Mouse (Mus musculus) limb, embryonic 15.5 days (tissue): Measurements from ENCODE around the gene Ubxn11. TPM values are rescaled to one million over a fixed set of nuclear protein-coding genes. Genes with fewer than 3 reads are reported as not detected.
A peak's percentile ranks its signal among the peaks of the same experiment; 100 is the strongest.
"Not testable (repeated sequence)": the region's sequence is repeated elsewhere in the genome, so short reads cannot be mapped to it uniquely, and the experiment has no call there.

ENCODE experiments used
- ATAC-seq: fragments of 200-750 bp; cut with Nextera tagmentation; 2 replicates; pipeline ENCODE4 v1.8.0; 2017; ENCODE audit warnings: low read depth, moderate TSS enrichment; ENCODE audit not compliant: insufficient number of reproducible peaks, low FRiP score, low TSS enrichment
- H3K27ac ChIP-seq: fragments of 300-500 bp; sonication (generic); 2 replicates; pipeline ENCODE4 v1.5.1; 2015; ENCODE audit warnings: moderate library complexity, mild to moderate bottlenecking, inconsistent platforms
- H3K27me3 ChIP-seq: fragments of 300-500 bp; sonication (generic); 2 replicates; pipeline ENCODE4 v1.6.1; 2015; ENCODE audit warnings: inconsistent platforms
- H3K36me3 ChIP-seq: fragments of 300-500 bp; sonication (generic); 2 replicates; pipeline ENCODE4 v1.6.1; 2015; ENCODE audit warnings: inconsistent platforms
- H3K4me1 ChIP-seq: fragments of 300-500 bp; sonication (generic); 2 replicates; pipeline ENCODE4 v1.6.1; 2015; ENCODE audit warnings: inconsistent platforms
- H3K4me2 ChIP-seq: fragments of 300-500 bp; sonication (generic); 2 replicates; pipeline ENCODE4 v1.6.1; 2015; ENCODE audit warnings: mild to moderate bottlenecking, inconsistent platforms
- H3K4me3 ChIP-seq: fragments of 300-500 bp; sonication (generic); 2 replicates; pipeline ENCODE4 v1.5.1; 2015; ENCODE audit warnings: mild to moderate bottlenecking, inconsistent platforms
- H3K9ac ChIP-seq: fragments of 300-500 bp; sonication (generic); 2 replicates; pipeline ENCODE4 v1.6.1; 2015; ENCODE audit warnings: inconsistent platforms
- H3K9me3 ChIP-seq: fragments of 300-500 bp; sonication (generic); 2 replicates; pipeline ENCODE4 v1.6.1; 2016; ENCODE audit warnings: inconsistent platforms
- WGBS: fragments of 180-500 bp; shearing (Covaris S2); methylation state at CpG from one replicate; pipeline ENCODE4 v1.1.7; 2015; 5-methylcytosine and 5-hydroxymethylcytosine counted together
- polyA plus RNA-seq: library from polyadenylated mRNA; unstranded; fragments of >200 nt; fragmentation: Nextera tagmentation; extraction: Ambion mirVana; gene quantifications from 2 replicates; pipeline ENCODE4 v1.2.1, GENCODE M21; 2015

The Ubxn11 gene
- polyA plus RNA-seq, 1 experiment from 2014 or later: 10.7 TPM

- no peak overlapping the region for H3K27ac ChIP-seq
Observed at GRCm38 (mm10) chr4:134156744-134157143, 54.4 kb downstream of the Ubxn11 start.

DNA sequence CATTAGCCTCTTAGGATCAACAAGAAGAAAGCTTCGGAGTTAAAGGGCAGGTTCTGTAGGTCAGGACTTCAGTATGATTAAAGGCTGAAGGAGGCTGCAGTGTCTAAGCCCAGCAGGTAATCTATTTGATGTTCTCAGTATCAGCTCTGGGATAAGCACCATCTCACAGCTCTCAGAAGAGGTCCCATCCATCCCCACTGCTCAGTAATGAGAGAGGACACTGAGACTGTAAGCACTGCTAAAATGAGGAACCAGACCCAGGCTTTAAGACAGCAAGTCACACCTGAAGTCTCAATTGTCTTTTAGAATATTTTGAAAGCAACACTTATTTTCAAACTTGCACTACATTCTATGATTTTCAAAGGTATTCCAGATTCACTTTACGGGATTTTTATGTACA lies 55.2 kb downstream of the Ubxn11 start:
- ATAC-seq: no peak
- no peak overlapping the region for H3K4me2 ChIP-seq
- H3K36me3 ChIP-seq: peaks cover 18% of the 10 kb centered on the region
- no peak overlapping the region for H3K9ac ChIP-seq
- H3K4me1 ChIP-seq: no peaks in the 10 kb centered on the region
- WGBS: 92% methylated on average over 2 of the region's 2 CpGs
- H3K27me3 ChIP-seq: no peaks in the 10 kb centered on the region
- H3K4me3 ChIP-seq: no peak overlapping the region
- no peak overlapping the region for H3K27ac ChIP-seq
- H3K9me3 ChIP-seq: no peaks in the 10 kb centered on the region

More at GRCm38 (mm10) chr4:134156744-134157143, 54.4 kb downstream of the Ubxn11 start:
- Histone ChIP-seq H3K36me3 (peaks cover 24% of the 10 kb centered on the region), H3K4me2 (no peak overlapping the region), H3K9me3 (no peaks in the 10 kb centered on the region), H3K4me3 (no peak overlapping the region), H3K4me1 (no peaks in the 10 kb centered on the region), H3K27me3 (no peaks in the 10 kb centered on the region), H3K9ac (no peak overlapping the region)
- WGBS: 38% methylated on average over 8 of the region's 8 CpGs
- ATAC-seq: no peak

- no peak for ATAC-seq
- H3K4me1 ChIP-seq: no peaks in the 10 kb centered on the region
- no peak overlapping the region for H3K4me3 ChIP-seq
- H3K27ac ChIP-seq: no peak overlapping the region
- no peak overlapping the region for H3K9ac ChIP-seq
- WGBS: 71% methylated on average over 6 of the region's 6 CpGs
- no peak overlapping the region for H3K4me2 ChIP-seq
- no peaks in the 10 kb centered on the region for H3K9me3 ChIP-seq
- H3K36me3 ChIP-seq: peaks cover 7% of the 10 kb centered on the region; the same call in 1 of the 2 replicates
- H3K27me3 ChIP-seq: no peaks in the 10 kb centered on the region
Observed at GRCm38 (mm10) chr4:134158774-134159173, 56.4 kb downstream of the Ubxn11 start.

- 6% methylated on average over 30 of the region's 30 CpGs for WGBS
- not testable (repeated sequence) for H3K4me1 ChIP-seq, H3K9me3 ChIP-seq, H3K36me3 ChIP-seq, H3K27ac ChIP-seq, ATAC-seq, H3K27me3 ChIP-seq
- 0 out of 2 replicates have a peak overlapping the region, but pooled peaks have one; percentile 35 for H3K9ac ChIP-seq
- peak overlapping the region; percentile 50 for H3K4me3 ChIP-seq
- peak overlapping the region; percentile 35 for H3K4me2 ChIP-seq
Observed at GRCm38 (mm10) chr4:134160071-134160470, 57.7 kb downstream of the Ubxn11 start.

- H3K36me3 ChIP-seq: no peaks in the 10 kb centered on the region
- no peak overlapping the region for H3K4me3 ChIP-seq
- ATAC-seq: no peak
- H3K9ac ChIP-seq: no peak overlapping the region
- H3K4me2 ChIP-seq: no peak overlapping the region
- no peaks in the 10 kb centered on the region for H3K27me3 ChIP-seq
- WGBS: 86% methylated on average over 6 of the region's 6 CpGs
- 0 out of 2 replicates have a peak overlapping the region, but pooled peaks have one; percentile 54 for H3K27ac ChIP-seq
- H3K9me3 ChIP-seq: no peaks in the 10 kb centered on the region
- no peaks in the 10 kb centered on the region for H3K4me1 ChIP-seq
Observed at GRCm38 (mm10) chr4:134164591-134164990, 62.2 kb downstream of the Ubxn11 start.

- H3K4me1 ChIP-seq: no peaks in the 10 kb centered on the region
- H3K27ac ChIP-seq: peak overlapping the region; percentile 54; the same call in 1 of the 2 replicates
- no peaks in the 10 kb centered on the region for H3K36me3 ChIP-seq
- H3K9ac ChIP-seq: no peak overlapping the region
- H3K9me3 ChIP-seq: no peaks in the 10 kb centered on the region
- H3K4me3 ChIP-seq: no peak overlapping the region
- ATAC-seq: no peak
- 41% methylated on average over 6 of the region's 6 CpGs for WGBS
- no peak overlapping the region for H3K4me2 ChIP-seq
- H3K27me3 ChIP-seq: no peaks in the 10 kb centered on the region
Observed at GRCm38 (mm10) chr4:134165024-134165423, 62.7 kb downstream of the Ubxn11 start.

DNA sequence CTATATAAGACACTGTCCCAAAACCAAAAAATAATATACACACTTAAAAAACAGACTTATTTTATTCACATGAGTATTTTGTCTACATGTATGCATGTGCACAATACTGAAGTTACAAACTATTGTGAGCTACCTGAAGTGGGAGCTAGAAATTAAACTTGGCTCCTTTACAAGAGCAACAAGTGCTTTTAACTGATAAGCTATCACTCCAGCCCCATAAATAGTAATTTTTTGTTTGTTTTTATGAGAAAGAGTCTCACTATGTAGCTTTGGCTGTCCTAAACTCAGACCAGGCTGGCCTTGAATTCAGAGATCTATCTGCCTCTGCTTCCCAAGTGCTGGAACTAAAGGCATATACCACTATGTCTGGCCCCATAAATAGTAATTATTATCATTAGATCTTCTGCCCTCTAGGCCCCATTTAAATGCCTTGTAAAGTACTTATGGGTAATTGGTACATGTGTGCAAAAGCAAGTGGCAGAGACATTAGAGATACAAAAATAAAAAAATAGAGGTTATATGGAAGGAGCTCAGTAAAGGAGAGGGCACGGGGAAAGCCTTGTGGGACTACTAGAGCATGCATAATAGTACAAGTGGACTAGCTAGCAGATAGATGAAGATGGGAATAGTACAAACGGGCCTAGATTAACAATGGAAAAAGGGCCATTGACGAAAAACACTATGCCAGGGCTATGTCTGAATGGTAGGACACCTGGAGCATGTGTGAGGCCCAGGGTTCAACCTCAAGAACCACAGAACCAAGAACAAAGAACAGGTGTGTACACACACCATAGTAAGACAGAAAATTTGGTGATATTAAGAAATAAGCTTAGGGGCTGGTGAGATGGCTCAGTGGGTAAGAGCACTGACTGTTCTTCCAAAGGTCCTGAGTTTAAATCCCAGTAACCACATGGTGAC lies 63.4 kb downstream of the Ubxn11 start:
- Histone ChIP-seq H3K4me1 (no peaks in the 10 kb centered on the region), H3K9ac (no peak overlapping the region), H3K4me2 (no peak overlapping the region), H3K36me3 (no peaks in the 10 kb centered on the region), H3K27ac (no peak overlapping the region), H3K9me3 (no peaks in the 10 kb centered on the region), H3K27me3 (no peaks in the 10 kb centered on the region), H3K4me3 (no peak overlapping the region)
- 78% methylated on average over 3 of the region's 3 CpGs for WGBS
- ATAC-seq: no peak

DNA sequence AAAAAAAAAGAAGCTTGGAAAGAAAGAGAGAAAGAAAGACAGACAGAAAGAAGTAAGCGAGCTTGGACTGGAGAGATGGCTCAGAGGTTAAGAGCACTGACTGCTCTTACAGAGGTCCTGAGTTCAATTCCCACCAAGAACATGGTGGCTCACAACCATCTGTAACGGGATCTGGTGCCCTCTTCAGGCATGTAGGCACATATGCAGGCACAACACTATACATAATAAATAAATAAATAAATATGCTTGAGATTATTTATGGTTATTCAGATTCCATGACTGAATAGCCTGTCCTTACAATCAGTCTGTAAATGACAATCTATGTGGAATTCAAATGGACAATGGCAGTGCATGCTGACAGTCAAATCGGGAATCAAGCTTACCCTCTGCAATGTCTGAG lies 64.5 kb downstream of the Ubxn11 start:
- H3K36me3 ChIP-seq: peaks cover 6% of the 10 kb centered on the region; the same call in 1 of the 2 replicates
- no peak overlapping the region for H3K27ac ChIP-seq
- H3K9ac ChIP-seq: no peak overlapping the region
- 90% methylated on average over 3 of the region's 3 CpGs for WGBS
- H3K4me1 ChIP-seq: no peaks in the 10 kb centered on the region
- H3K9me3 ChIP-seq: no peaks in the 10 kb centered on the region
- ATAC-seq: no peak
- H3K4me2 ChIP-seq: no peak overlapping the region
- H3K27me3 ChIP-seq: no peaks in the 10 kb centered on the region
- H3K4me3 ChIP-seq: no peak overlapping the region

- Histone ChIP-seq H3K9ac (no peak overlapping the region), H3K4me1 (no peaks in the 10 kb centered on the region), H3K9me3 (no peaks in the 10 kb centered on the region), H3K4me3 (no peak overlapping the region), H3K4me2 (no peak overlapping the region), H3K27ac (no peak overlapping the region), H3K27me3 (no peaks in the 10 kb centered on the region), H3K36me3 (peaks cover 6% of the 10 kb centered on the region; the same call in 1 of the 2 replicates)
- 75% methylated on average over 3 of the region's 3 CpGs for WGBS
- no peak for ATAC-seq
Observed at GRCm38 (mm10) chr4:134172391-134172790, 70.0 kb downstream of the Ubxn11 start.

Other genes with a start within 250 kb of the Ubxn11 start
- gene Rps6ka1, start 214.8 kb upstream of the Ubxn11 start, polyA plus RNA-seq: 31.5 and 35.6 TPM in 2 replicates
- gene Hmgn2, start 133.9 kb upstream of the Ubxn11 start, polyA plus RNA-seq: 1,764 and 1,770 TPM in 2 replicates
- gene Dhdds, start 101.7 kb upstream of the Ubxn11 start, polyA plus RNA-seq: 41.9 and 46.0 TPM in 2 replicates
- gene Lin28a, start 83.7 kb upstream of the Ubxn11 start, polyA plus RNA-seq: 0.17 TPM in 1 of 2 replicates, not detected in the other
- gene Zfp683, start 48.7 kb upstream of the Ubxn11 start, polyA plus RNA-seq: not detected in 2 replicates
- gene Crybg2, start 41.8 kb upstream of the Ubxn11 start, polyA plus RNA-seq: 17.3 and 17.5 TPM in 2 replicates
- gene Cd52, start 7.5 kb upstream of the Ubxn11 start, polyA plus RNA-seq: 15.9 and 20.1 TPM in 2 replicates
- gene Sh3bgrl3, start 26.2 kb downstream of the Ubxn11 start, polyA plus RNA-seq: 476 and 496 TPM in 2 replicates
- gene Cep85, start 84.5 kb downstream of the Ubxn11 start, polyA plus RNA-seq: 43.5 and 46.6 TPM in 2 replicates
- gene Gm7534, start 100.4 kb downstream of the Ubxn11 start, polyA plus RNA-seq: not detected in 2 replicates
- 0.29 TPM in 1 of 2 replicates, not detected in the other for gene Catsper4, start 124.8 kb downstream of the Ubxn11 start, polyA plus RNA-seq
- gene Cnksr1, start 135.8 kb downstream of the Ubxn11 start, polyA plus RNA-seq: 3.6 and 3.9 TPM in 2 replicates
- gene E130218I03Rik, start 141.1 kb downstream of the Ubxn11 start, polyA plus RNA-seq: 0.22 TPM in 1 of 2 replicates, not detected in the other
- 14.3 and 15.8 TPM in 2 replicates for gene Zfp593, start 143.0 kb downstream of the Ubxn11 start, polyA plus RNA-seq
- gene Gm30191, start 144.4 kb downstream of the Ubxn11 start, polyA plus RNA-seq: not detected in 2 replicates
- gene Grrp1, start 151.5 kb downstream of the Ubxn11 start, polyA plus RNA-seq: 5.8 and 7.8 TPM in 2 replicates
- gene Pdik1l, start 185.3 kb downstream of the Ubxn11 start, polyA plus RNA-seq: 19.7 and 20.2 TPM in 2 replicates
- gene Trim63, start 212.6 kb downstream of the Ubxn11 start, polyA plus RNA-seq: 3.2 and 8.0 TPM in 2 replicates
- gene Slc30a2, start 240.6 kb downstream of the Ubxn11 start, polyA plus RNA-seq: 1.3 and 2.6 TPM in 2 replicates